Mouse (Mus musculus): ENCODE measurements at regions not wholly inside any gene's neighbourhood (a gene's known extent, or its start where the extent isn't known, plus 50 kb on each side); places are given as distances from the start of the nearest gene placed in this dataset.
"Not testable (repeated sequence)": the region's sequence is repeated elsewhere in the genome, so short reads cannot be mapped to it uniquely, and the experiment has no call there.

DNA sequence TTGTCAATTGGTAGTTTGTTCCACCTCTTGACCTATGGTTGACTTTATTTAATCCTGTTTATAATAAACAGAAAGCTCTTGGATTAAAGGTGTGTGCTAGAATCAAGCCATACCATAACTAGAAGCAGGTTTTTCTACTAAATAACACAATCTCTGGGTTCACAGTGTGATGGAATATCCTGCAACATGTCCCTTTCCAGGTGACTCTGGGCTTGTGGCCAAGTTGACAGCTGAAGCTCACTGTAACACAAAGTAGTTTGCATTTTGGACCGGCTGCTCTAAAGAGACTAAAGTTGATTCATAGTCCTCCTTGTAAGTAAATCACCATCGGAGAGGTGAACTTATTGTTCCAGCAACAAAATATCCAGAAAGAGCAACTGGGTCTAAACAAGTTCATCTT lies 149.3 kb upstream of the Kctd3 start:
- H3K27me3 ChIP-seq (ENCODE audit: poor library complexity, severe bottlenecking): no peaks in the 10 kb centered on the region
- WGBS: 97% methylated on average over 2 of the region's 2 CpGs
- no peaks in the 10 kb centered on the region for H3K9me3 ChIP-seq
- H3K36me3 ChIP-seq (replicated peaks): no peaks in the 10 kb centered on the region
- no peak overlapping the region for H3K27ac ChIP-seq
- no peak overlapping the region for H3K4me3 ChIP-seq
- DNase-seq (ENCODE audit: extremely low spot score, low spot score): no peak
- no peaks in the 10 kb centered on the region for H3K4me1 ChIP-seq

DNA sequence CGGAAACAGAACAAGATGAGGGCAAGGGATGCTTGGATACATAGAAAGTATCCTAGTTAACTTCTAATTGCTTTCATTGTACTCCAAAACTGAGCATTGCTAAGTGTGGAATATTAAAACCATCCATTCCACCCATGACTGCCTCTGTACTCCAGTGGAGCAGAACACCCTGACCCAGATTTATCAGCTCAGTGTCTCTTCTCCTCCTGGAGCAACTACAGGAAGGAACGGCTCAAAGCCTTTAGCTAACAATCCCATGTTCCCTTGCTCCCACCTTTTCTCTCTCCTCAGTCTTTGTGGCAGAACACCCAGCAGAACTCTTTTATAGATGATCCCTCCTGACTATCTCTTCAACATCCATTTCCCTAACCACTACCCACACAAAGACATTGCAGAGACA lies 146.7 kb upstream of the Kctd3 start:
- Histone ChIP-seq H3K27ac (no peak overlapping the region), H3K4me3 (no peak overlapping the region), H3K27me3 (ENCODE audit: poor library complexity, severe bottlenecking) (no peaks in the 10 kb centered on the region), H3K4me1 (no peaks in the 10 kb centered on the region), H3K9me3 (no peaks in the 10 kb centered on the region), H3K36me3 (replicated peaks) (no peaks in the 10 kb centered on the region)
- DNase-seq (ENCODE audit: extremely low spot score, low spot score): no peak
- 91% methylated on average over 2 of the region's 2 CpGs for WGBS

DNA sequence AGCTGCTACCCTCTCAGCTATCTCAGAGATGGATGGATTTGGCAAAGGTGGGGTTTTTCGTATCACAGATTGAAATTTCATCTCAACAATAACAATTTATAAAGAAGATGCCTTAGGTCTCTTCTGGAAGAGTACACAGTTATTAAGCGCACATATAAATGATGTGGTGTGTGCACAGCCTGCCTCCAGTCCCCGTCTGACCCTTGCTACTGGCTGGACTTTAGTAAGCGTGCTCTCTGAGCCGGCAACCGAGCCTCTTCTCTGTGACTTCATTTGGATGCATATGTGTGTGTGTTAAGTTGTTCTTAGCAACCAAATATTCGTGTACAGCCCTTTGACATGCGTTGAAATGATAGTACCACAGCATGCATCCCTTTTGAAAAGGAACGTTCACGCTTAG lies 145.5 kb upstream of the Kctd3 start:
- 93% methylated on average over 10 of the region's 10 CpGs for WGBS
- no peak overlapping the region for H3K27ac ChIP-seq
- H3K36me3 ChIP-seq (replicated peaks): no peaks in the 10 kb centered on the region
- DNase-seq (ENCODE audit: extremely low spot score, low spot score): no peak
- H3K27me3 ChIP-seq (ENCODE audit: poor library complexity, severe bottlenecking): no peaks in the 10 kb centered on the region
- H3K4me1 ChIP-seq: no peaks in the 10 kb centered on the region
- no peak overlapping the region for H3K4me3 ChIP-seq
- no peaks in the 10 kb centered on the region for H3K9me3 ChIP-seq

DNA sequence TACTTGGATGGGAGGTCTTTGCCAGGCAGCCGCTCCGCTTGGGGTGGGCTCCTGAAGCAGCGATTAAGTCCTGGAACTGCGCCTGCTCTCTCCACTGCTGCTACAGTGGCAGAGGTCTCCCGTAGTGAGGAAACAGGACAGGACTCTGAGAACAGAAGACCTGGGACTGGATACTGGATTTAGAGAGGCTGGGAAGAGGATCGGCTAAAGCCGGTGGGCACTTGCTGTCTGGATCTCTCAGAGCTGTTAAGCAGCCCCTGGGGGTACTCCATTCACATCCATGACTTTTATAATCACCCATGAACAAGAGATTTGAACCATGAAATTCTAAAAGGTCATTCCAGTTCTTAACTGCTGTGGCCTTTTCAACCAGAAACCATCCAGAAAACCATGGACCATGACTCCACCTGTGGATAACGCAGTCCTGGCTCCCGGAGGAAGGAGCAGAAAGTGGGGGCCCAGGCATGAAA lies 135.4 kb upstream of the Kctd3 start:
- Histone ChIP-seq H3K36me3 (replicated peaks) (no peaks in the 10 kb centered on the region), H3K4me1 (peaks cover 30% of the 10 kb centered on the region), H3K27ac (peak overlapping the region; percentile 35), H3K27me3 (ENCODE audit: poor library complexity, severe bottlenecking) (peaks cover 14% of the 10 kb centered on the region), H3K4me3 (peak overlapping the region; percentile 5; the same call in 1 of the 2 replicates), H3K9me3 (no peaks in the 10 kb centered on the region)
- WGBS: 35% methylated on average over 9 of the region's 9 CpGs
- DNase-seq (ENCODE audit: extremely low spot score, low spot score): no peak

DNA sequence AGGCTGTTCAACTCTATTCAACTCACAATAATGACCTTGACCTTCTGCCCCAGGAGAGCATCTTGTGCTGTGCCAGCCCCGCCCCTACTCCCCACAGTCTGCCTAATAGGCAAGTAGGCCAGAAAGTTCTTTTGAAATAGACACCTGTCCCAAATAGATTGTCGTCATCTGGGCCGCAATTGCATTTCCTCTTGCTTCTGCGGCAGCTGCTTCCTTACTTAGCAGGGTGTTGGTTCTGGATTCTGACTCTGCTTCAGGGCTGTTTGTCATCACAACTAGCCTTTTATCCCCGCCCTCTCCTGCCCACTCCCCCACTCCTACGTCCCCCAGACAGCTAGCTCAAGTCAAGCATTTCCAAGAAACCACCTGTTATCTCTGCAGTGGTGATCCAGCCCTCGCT lies 134.9 kb upstream of the Kctd3 start:
- peaks cover 30% of the 10 kb centered on the region for H3K4me1 ChIP-seq
- H3K9me3 ChIP-seq: no peaks in the 10 kb centered on the region
- peak overlapping the region; percentile 5; the same call in 1 of the 2 replicates for H3K4me3 ChIP-seq
- peak overlapping the region; percentile 35 for H3K27ac ChIP-seq
- peaks cover 14% of the 10 kb centered on the region for H3K27me3 ChIP-seq (ENCODE audit: poor library complexity, severe bottlenecking)
- H3K36me3 ChIP-seq (replicated peaks): no peaks in the 10 kb centered on the region
- no peak for DNase-seq (ENCODE audit: extremely low spot score, low spot score)
- 67% methylated on average over 7 of the region's 7 CpGs for whole genome bisulfite sequencing

DNA sequence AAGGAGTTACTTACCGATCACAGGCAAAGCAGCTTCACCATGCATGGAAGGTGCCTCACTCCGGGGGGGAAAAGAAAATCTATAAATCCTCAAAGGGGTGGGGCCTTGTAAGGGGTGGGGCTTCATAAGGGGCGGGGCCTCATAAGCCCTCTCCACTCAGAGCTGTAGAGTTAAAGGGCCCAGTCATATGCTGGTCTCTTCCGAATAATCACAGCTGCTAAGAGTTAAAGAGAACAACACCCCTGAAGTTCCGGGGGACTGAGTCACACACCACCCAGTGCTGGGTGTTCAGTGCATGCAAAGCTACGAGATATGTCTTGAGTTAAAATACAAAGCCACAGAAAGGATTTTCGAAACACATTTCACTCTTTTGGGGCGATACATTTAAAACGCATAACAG lies 134.1 kb upstream of the Kctd3 start:
- H3K4me1 ChIP-seq: peaks cover 30% of the 10 kb centered on the region
- H3K4me3 ChIP-seq: no peak overlapping the region
- H3K27me3 ChIP-seq (ENCODE audit: poor library complexity, severe bottlenecking): peaks cover 14% of the 10 kb centered on the region
- H3K9me3 ChIP-seq: no peaks in the 10 kb centered on the region
- H3K36me3 ChIP-seq (replicated peaks): no peaks in the 10 kb centered on the region
- no peak for DNase-seq (ENCODE audit: extremely low spot score, low spot score)
- WGBS: 94% methylated on average over 9 of the region's 9 CpGs
- no peak overlapping the region for H3K27ac ChIP-seq

DNA sequence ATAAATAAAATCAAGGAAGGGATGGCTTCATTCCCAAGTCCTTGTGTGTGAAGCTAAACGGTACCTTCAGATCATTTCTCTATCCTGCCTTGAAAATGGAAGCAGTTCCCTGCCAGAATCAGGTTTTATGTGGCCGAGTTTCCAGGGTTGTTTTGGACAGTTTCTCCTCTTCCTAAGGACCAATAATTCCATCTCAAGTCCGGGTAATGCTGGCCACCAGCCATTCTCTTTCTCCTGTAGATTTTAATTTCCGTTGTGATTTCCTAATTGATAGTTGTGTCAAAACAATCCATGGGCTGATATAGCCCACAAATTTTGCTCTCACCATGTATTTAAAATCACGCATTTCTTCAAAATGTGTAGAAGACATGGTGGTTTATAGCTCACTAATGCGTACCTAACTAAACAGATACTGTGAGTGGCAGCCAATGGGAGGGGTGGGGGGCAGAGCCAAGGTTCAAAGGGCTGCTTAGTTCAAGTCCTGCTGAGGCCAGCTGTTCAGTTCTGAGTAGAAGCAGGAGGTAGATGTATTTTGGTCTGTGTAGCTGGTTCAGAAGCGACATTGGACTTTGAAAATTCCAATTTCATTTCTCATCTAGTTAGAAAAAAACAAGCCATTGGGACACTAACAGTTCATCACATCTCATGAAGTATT lies 129.2 kb upstream of the Kctd3 start:
- Histone ChIP-seq H3K9me3 (no peaks in the 10 kb centered on the region), H3K36me3 (replicated peaks) (no peaks in the 10 kb centered on the region), H3K27me3 (ENCODE audit: poor library complexity, severe bottlenecking) (no peaks in the 10 kb centered on the region), H3K4me3 (no peak overlapping the region), H3K4me1 (peaks cover 8% of the 10 kb centered on the region; the same call in 1 of the 2 replicates), H3K27ac (no peak overlapping the region)
- no peak for DNase-seq (ENCODE audit: extremely low spot score, low spot score)
- WGBS: 85% methylated on average over 7 of the region's 7 CpGs

DNA sequence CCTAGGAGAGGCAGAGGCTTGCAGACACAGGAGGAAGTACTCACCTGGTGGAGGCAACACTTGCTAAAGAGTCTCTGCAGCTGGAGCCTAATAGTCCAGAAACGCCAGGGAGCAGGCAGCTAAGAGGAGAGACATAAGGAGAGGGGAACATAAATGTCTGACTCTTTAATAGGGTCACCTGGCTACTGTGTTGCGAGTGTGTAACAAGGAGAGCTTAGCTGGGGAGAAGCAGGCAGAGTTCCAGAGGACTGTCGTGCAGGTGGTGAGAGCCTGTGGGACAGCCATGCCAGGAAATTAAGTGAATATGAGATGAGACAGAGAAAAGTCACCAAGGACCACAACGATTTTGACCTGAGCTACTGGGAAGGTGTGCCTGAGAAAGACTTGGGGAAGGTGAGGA lies 128.2 kb upstream of the Kctd3 start:
- H3K27ac ChIP-seq: no peak overlapping the region
- DNase-seq (ENCODE audit: extremely low spot score, low spot score): no peak
- WGBS: 87% methylated on average over 4 of the region's 4 CpGs
- no peaks in the 10 kb centered on the region for H3K9me3 ChIP-seq
- no peaks in the 10 kb centered on the region for H3K36me3 ChIP-seq (replicated peaks)
- H3K4me1 ChIP-seq: peaks cover 8% of the 10 kb centered on the region; the same call in 1 of the 2 replicates
- H3K4me3 ChIP-seq: no peak overlapping the region
- no peaks in the 10 kb centered on the region for H3K27me3 ChIP-seq (ENCODE audit: poor library complexity, severe bottlenecking)

DNA sequence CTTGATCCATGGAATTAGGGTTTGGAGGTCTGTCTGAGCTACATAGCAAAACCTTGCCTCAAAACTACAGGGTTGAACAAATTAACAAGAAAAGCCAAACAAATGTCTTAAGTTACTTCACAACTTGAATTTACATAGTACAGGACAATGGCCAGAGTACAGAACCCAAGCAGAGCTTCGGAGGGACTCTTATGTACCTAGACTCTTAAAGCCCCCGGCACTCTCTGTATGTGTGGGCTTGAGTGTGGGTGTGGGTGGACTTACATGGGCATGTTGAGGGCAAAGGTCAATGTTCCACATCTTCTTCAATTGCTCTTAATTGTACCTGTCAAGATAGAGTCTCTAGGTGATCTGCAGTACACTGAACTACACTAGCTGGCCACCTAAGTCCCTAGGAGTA lies 121.1 kb upstream of the Kctd3 start:
- 0 out of 2 replicates have a peak overlapping the region, but pooled peaks have one; percentile 74 for H3K27ac ChIP-seq
- peaks cover 17% of the 10 kb centered on the region for H3K4me1 ChIP-seq
- WGBS: 93% methylated on average over 2 of the region's 2 CpGs
- H3K36me3 ChIP-seq (replicated peaks): no peaks in the 10 kb centered on the region
- H3K4me3 ChIP-seq: no peak overlapping the region
- no peaks in the 10 kb centered on the region for H3K27me3 ChIP-seq (ENCODE audit: poor library complexity, severe bottlenecking)
- no peaks in the 10 kb centered on the region for H3K9me3 ChIP-seq
- no peak for DNase-seq (ENCODE audit: extremely low spot score, low spot score)

DNA sequence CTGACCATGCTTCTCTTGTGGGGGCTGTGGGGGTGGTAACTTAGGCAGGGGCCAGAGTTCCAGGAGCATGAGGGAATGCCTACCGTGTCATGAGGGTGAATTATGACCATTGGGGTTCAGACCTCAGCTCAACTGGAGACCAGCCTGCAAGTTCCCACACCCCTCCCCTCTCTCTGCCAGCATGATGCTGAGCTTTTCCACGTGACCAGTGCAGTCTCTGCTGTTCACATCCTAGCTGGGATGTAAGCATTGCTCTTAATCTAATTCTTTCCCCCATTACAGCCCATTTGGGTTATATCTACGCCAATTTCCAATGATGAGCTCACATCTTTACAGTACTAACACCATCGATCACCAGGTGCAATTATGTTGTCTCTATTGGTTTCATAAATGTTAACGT lies 120.6 kb upstream of the Kctd3 start:
- not testable (repeated sequence) for H3K27me3 ChIP-seq (ENCODE audit: poor library complexity, severe bottlenecking); H3K4me3 ChIP-seq; H3K36me3 ChIP-seq (replicated peaks); DNase-seq (ENCODE audit: extremely low spot score, low spot score); H3K9me3 ChIP-seq
- H3K27ac ChIP-seq: peak overlapping the region; percentile 74; the same call in 1 of the 2 replicates
- 74% methylated on average over 5 of the region's 5 CpGs for WGBS
- peaks cover 17% of the 10 kb centered on the region for H3K4me1 ChIP-seq

DNA sequence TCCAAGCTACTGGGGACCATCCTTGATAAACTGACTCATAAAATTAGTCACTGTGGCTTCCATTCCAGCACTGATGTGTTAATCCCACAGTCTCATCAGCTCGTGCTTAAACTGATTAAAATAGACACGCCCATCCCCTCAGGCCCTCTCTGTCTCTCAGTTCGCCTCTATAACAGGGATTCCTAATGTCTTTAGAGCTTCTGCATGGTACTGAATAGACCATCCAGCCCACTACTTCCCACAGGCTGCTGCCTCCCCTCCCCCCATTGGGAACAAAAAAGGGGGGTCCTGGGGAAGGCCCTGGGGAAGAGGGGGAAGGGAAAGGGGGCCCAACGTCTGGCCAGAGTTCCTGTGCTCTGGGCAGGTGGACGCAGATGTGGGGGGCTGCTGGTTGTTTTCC lies 119.7 kb upstream of the Kctd3 start:
- WGBS: 18% methylated on average over 5 of the region's 5 CpGs
- Histone ChIP-seq H3K27me3 (ENCODE audit: poor library complexity, severe bottlenecking) (no peaks in the 10 kb centered on the region), H3K36me3 (replicated peaks) (no peaks in the 10 kb centered on the region), H3K4me1 (peaks cover 17% of the 10 kb centered on the region), H3K27ac (peak overlapping the region; percentile 74), H3K4me3 (no peak overlapping the region; the same call in 1 of the 2 replicates), H3K9me3 (no peaks in the 10 kb centered on the region)
- no peak for DNase-seq (ENCODE audit: extremely low spot score, low spot score)

DNA sequence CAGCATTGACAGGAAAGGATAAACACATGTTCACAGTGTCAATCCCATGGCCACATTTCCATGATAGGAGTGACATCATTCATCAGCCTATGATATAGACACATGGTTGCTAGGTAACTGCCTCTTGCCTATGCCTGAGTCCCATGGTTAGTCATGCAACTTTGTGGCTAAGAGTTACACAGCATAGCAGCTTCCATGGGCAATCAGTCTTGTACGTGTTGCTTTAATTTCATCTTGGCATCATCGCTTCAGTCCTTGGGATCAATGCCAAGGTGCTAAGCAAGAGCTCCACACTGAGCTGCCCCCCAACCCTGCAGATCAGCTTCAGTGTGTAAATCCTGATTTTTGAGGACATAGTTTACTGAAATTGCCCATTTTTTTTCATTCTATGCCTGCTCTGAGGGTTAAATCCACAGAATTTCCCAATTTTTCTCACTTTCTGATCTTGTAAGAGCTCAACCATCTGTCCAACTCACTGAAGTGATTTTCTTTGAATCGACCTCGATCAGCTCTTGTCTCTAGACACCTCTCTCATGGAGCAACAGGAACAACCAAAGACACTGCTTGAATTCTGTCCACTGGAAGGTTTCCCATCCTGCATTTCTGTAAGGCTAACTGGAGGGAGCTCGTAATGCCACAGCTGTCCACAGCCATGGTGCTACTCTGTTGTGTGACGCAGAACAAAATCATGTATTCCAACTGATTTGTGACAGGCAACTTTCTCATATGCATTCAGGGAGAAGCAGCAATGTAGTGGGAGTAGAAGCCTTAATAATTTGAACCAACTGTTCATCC lies 112.5 kb upstream of the Kctd3 start:
- 93% methylated on average over 6 of the region's 6 CpGs for WGBS

DNA sequence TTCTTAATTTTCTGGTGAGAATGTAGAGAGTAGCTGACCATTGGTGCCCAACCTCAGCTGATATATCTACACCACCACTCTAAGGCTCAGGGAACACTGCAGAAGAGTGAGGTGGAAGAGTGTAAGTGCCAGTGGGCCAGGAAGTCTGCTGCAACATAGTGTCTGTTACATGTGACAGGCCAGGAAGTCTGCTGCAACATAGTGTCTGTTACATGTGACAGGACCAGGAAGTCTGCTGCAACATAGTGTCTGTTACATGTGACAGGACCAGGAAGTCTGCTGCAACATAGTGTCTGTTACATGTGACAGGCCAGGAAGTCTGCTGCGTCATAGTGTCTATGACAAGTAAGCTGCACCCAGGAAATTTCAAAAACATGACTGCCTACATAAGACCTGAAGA lies 111.4 kb upstream of the Kctd3 start:
- not testable (repeated sequence) for H3K9me3 ChIP-seq; H3K27ac ChIP-seq; H3K4me1 ChIP-seq; H3K4me3 ChIP-seq; H3K36me3 ChIP-seq (replicated peaks); DNase-seq (ENCODE audit: extremely low spot score, low spot score); H3K27me3 ChIP-seq (ENCODE audit: poor library complexity, severe bottlenecking)
- 87% methylated on average over 1 of the region's 1 CpGs for WGBS

More for the DNA sequence above, 112.5 kb upstream of the Kctd3 start:
- H3K27ac ChIP-seq: no peak overlapping the region
- DNase-seq (ENCODE audit: extremely low spot score, low spot score): no peak
- H3K9me3 ChIP-seq: no peaks in the 10 kb centered on the region; the same call in 1 of the 2 replicates
- no peaks in the 10 kb centered on the region for H3K4me1 ChIP-seq
- H3K27me3 ChIP-seq (ENCODE audit: poor library complexity, severe bottlenecking): no peaks in the 10 kb centered on the region
- no peaks in the 10 kb centered on the region for H3K36me3 ChIP-seq (replicated peaks)
- no peak overlapping the region for H3K4me3 ChIP-seq

Measured in forebrain, embryonic 10.5 days (tissue).